Mouse (Mus musculus) spleen, postnatal 10 days (tissue): Measurements from ENCODE around the gene Zfand6.

Source experiments
- DNase-seq, 2 experiments: peaks; one replicate each; pipeline ENCODE4 v3.0.0; 2021 to 2022; ENCODE audit warnings: low spot score in 2 of 2

Gene Zfand6

DNA sequence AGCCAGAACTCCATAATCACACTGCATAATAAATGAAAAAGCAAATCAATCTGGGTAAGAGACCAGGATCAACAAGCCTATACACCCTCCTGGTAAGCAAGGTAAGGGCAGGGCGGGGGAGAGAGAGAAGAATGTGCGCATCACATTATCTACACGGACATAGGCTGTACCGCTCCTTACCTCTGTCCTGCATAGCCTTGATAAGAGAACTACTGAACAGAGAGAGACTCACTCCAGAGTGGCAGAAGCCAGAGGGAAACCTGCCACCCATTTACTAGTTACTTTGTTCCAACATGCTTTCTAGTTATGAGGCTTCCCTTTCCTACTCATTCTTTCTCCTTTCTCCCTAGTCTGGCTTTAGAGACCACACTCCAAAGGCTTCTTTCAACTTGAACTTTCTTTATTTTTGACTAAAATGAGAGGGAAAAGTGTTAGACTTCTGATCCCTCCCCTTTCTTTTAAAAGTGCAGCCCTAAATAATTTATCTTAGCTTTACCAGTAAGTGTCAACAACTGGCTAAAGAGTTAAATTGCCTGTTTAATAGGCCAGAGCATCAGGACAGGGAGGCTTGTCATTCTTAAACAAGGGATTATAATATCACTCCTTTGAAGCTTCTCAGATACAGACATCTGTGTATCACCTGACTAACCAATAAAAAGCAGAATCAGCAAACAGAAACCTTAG, 38.3 kb downstream of the Zfand6 start:
- peak; percentile 37 to 72 for DNase-seq

DNA sequence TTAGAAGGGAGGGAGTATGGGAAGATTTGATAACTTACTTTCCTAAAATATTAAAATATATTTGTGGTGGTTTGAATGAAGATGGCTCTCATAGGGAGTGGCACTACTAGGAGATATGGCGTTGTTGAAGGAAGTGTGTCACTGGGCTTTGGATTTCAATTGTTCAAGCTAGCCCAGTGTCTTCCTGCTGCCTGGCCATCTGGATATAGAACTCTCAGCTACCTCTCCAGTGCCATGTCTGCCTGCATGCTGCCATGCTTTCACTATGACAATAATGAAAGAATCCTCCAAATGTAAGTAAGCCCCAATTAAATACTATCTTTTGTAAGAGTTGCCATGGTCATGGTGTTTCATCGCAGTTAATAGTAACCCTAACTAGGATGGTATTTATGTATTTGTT, 40.7 kb downstream of the Zfand6 start:
- DNase-seq = no peak

DNA sequence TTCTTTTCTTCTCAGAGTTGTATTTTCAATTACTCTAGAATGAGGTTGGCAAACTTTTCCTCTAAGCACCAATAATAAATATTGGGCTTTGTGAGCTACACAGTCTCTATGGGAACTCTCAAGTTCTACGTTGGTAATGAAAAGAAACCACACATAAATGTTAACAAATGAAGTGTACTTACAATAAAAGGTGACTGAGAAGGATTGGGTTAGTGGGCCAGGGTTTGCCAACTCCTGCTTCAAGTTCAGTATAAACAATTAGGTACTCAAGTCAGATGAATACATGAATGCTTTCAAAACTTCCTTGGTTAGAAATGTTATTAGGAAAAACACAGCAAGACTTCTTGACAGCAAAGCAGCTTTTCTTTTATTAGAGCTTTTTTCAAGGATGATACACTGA, 43.5 kb downstream of the Zfand6 start:
- DNase-seq = no peak

DNA sequence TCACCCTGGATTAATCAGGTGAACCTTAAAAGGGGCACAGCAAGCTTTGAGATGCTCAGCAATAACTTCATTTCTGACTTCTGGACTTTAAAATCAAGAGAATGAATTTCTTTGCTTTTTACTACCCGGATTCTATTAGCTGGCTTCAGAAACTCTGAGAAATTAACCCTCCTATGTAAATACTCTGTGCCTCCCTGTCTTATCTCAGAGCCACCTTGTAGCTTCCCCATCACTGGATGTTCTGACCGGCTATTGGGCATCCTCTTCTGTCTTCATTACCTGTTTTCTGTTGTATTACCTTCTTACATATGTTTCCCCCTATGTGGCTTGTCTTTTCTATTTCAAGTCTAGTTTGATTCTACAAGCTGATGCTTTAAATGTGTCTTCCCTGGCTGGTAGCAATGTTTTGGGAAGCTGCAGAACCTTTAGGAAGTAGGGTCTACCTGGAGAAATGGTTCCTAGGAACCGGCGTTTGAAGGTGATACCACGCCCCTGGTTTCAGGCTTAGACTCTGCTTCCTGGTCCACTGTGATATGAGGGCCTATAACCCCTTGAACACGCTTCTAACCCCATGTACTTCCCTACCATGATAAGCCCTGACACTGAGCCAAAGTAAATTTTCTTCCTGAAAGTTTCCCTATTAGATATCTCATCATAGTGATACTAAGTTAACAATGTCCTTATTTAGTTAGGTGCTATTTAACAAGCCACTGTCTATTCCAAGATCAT, 46.3 kb downstream of the Zfand6 start:
- no peak for DNase-seq

DNA sequence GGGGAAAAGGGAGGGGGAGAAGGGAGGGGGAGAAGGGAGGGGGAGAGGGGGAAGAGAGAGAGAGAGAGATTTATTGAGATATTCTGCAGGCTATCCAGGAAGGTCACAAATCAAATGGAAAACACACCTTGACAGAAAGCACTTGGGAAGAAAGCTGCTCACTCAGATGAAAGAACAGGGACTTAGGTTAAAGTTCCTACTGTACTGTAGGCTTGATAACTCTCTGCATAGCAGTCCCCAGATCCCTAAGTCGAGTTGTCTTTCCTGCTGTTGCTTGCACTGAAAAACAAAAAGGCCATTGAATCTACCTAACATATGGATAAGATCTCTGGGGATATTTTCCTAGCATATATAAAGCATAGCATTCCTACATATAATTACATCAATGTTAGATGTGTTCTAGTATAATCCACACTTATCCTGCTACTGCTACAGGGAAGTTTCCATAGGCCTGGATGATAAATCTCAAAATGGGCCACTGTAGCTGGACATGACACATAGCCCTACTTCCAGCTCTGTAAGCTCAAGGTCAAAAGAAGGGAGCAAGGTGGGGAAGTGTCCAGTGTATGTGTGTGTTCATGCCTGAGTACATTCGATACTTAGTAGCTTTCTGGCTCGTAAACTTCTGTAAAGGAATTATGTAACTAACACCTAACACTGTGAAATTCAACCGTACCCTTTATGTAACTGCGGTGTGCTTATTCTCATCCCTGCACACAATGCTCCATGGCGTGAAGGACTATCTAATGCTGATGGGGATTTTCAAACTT, 47.4 kb downstream of the Zfand6 start:
- no peak for DNase-seq

DNA sequence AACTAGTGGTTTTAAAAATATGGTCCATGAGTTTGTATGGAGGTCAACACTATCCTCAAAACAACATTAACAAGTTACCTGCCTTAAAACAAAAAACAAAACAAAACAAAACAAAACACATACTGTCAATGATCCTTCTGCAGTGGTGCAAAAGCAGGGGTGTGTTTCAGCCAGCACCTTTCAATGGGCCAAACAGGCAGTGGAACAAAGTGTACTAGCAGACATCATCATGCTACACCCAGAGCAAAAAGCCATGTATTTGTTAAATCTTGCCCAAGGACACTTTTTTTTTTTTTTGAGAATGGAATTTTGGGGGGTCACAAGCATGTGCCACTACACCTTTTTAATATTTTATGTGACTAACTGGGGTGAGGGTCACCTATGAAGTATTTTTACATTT, 52.8 kb downstream of the Zfand6 start:
- no peak for DNase-seq

DNA sequence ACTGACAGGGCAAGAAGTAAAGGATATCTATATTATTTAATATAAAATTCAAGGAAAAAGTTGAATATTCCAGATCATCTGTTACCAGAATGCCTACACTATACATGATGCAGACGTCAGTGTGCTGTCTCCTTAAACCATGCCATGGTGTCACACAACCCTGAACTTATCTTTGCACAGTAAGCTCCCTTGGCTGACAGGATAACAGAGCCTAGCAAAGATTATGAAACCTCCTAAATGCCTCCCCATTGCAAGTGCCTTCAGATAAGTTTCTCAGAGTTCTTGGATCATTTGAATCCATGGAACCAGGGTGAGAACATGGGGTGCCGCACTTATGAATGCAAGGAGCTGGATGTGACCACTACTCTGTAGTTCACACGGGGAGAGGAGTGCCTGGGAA, 57.9 kb downstream of the Zfand6 start:
- DNase-seq = no peak

DNA sequence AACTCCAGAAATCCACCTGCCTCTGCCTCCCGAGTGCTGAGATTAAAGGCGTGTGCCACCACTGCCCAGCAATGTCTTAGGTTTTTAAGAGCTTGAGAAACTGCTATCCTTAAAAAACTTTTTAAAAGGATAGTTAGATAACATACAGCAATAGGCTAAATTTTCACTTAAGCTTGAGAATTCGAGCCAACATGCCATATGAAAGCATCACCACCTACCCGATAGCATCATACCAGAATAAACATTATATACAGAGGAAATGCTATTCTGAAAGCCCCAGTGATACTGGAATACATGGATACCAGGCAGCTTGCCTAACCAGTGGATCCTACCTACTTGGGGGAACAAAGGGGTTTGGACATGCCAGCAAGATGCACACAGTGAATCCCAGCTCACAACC, 66.0 kb downstream of the Zfand6 start:
- no peak for DNase-seq

DNA sequence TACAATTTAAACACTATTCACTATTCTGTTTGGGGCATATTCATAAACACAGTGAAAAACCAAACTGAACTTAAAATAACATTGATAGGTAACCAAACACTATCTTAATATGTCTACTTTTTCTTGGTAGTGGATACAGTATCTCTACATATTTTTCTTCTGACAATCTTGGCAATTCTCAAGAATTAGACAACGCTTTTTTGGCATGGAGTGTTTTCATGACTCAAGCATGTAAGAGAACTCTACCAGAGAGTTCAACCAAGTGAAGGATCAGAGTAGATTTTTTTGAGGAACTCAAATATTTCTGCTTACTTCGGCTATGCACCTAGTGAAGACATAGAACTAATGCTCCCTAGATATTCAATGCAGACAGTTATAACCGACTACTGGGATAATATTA, 68.8 kb downstream of the Zfand6 start:
- no peak for DNase-seq

DNA sequence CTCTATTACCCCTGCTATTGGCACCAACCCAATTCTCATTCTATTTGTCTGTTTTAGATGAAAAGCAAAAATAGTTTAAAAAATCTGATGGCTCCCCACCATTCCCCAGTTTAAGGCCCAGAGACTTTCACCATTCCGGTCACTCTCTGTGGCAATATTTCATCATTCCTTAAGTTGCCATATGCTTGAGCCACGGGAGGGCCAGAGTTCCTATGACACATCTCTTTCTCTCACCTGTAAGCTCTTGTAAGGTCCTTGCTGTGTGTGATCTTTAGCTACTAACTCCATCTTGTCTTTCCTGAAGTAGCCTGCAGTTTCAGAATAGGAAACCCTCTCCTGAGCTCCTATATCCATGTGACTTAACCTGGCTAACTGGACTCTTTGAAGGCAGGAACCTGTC, 70.8 kb downstream of the Zfand6 start:
- no peak for DNase-seq

DNA sequence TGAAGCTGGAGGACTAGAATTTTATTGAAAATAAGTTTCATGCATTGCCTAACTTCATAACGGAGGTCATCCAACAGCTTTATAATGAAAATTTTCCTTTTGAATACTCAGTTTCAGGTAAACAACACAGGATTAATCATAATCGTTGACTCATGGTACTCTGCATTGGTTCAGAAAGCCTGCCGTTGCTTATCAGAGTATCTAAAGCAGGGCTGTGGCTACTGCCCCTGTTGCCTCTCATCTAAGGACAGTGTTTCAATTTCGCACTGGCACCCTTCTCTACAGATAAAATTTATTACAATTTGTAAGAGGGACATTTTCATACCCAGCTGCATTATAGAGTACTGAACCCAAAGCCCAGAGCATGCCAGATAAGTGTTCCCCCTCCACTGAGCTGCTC, 77.3 kb downstream of the Zfand6 start:
- DNase-seq = no peak

DNA sequence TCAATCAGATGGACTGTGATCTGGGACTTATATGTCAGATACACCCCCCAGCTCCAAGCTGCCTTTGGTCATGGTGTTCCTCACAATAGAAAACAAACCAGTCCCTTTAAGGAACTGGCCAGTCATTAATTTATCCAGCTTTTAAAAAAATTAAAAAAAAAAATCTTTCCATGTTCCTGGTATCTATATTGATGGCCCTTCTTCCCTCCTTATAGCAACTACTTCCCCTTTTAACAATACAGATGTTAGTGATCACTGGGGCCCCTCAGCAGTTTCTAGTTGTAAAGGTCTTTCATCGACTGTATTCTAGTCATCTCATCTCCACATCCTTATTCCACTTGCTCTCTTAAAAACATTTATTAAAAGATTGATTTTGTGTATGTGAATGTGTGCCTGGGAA, 78.2 kb downstream of the Zfand6 start:
- no peak for DNase-seq

DNA sequence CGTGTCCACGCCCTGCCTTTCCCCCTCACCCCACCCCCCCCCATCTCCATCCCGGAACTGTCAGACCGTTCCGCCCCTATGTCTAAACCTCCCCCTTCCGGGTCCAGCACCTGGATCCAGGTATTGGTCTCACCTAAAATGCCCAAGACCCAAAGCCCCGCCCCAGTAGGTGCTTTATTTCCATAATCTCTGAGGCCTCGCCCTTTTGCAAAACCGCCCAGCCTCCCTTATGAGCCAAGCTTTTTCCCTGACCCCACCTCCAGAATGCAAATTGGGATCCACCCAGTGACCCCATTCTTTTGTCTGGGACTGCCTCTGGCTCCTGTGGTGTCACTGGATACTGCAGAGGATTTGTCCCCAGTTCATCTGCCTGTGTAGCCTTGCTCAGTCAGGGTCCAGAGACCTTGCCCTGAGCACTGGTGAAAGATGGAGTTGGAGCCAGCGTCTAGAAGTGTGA, 83.4 kb downstream of the Zfand6 start, which contains the start of gene Fah:
Fah (minus strand) TSS at position 430 of the 457 bp plus-strand sequence.
- no peak for DNase-seq

DNA sequence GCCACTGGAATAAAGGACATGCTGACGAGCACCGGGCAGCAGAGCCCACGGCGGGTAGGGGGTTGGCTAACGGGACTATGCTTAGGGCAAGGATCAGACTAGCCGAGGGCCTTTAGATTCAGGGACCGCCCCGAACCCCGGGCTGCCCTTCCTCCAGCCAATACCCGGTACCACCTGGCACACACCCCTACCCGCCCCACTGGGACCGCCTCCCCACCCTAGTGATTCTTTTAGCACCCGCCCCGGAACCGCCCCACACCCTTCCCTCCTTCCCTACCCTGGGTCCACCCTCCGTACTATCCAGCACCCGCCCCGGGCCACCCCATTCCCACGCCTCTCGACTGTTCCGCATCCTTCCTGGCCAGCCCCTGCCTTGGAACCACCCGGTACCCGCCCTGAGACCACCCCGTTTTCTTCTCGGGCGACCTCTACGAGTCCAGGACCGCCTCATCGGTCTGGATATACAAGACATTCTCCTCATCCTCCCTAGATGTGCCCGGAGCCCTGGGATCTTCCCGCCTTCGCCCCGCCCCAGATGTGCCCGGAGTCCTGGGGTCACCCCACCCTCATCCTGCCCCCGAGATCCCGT, 84.0 kb downstream of the Zfand6 start:
- peak; percentile 52 to 73 for DNase-seq

DNA sequence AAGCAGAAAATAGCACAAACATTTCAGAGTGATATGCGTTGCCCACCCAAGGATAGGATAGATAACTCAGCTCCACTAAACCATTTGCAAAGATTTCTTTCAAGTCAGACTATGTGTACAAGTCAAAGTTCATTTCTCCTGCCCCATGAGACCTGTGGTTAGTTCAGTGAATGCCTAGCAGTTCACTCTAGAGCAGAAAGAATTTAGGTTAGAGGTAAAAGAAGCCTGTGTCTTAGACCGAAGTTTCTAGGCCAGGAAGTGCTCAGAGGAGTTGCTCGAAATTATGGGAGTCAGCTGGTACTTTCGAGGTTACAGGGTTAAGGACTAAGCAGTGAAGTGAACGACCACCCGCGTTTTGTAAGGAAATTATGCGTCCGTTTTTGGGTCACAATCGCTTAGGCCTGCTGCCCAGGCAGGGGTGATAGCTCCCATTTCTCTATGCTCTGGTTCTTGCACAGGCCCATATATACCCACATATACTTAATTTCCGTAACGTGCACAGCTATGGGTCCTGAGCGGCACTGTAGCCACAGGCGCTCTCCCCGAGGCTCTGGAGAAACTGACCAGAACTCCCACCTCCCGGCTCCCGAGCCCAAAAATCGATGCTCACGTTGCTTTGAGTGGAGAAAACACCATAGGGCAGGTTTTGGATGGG, 84.6 kb downstream of the Zfand6 start:
- no peak for DNase-seq

DNA sequence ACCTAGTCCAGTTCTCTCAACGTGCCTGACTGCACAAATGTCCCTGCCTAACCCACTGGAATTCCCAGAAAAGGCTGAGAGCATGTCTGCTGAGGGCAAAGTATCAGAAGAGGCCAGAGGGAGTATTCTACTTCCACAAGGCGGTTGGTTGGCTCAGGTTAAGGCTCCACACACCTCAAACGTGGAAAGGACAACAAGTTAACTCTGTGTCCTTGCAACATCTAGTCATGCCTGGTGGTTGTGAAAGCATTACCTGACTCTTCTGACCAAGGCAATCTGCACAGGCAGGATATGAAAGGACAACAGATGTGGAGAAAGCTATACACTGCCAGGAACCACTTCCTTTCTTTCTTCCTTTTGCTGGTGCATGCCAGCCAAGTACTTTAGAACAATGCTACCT, 85.3 kb downstream of the Zfand6 start:
- DNase-seq = no peak

DNA sequence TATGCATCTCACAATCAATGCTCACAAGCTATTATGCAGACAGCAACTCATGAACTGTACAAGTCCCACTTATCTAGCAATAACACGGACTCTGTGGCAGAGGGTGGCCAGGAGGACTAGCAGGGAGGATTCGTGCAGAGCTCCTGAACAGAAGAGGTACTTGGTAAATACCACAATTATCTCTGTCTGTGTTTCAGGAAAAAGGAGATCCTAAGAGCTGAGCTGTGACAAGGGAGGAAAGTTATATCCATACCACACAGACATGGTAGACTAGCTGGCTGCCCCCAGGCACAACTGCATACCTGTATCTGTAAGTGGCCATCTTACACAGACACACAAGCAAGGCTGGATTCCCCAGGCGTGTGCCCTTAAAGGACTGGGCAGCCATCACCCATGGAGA, 88.4 kb downstream of the Zfand6 start:
- no peak for DNase-seq

DNA sequence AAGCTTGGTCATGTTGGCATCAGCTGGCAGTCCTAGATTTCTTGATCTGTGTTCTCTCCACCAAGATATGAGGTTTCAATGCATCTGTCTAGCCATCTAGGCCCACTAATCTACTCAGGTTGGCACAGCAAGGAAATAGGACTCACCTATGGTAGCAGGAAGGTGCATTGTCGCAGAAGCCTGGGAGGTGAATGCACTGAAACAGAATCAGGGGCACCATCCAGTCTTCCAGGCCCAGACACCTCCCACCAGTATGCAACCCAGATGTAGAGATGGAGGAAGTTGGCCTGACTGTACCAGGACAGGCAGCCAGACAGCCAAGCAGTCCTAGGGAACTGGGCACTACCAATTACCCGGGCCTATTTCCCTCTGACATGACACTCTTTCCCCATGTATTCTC, 89.1 kb downstream of the Zfand6 start:
- DNase-seq = no peak

DNA sequence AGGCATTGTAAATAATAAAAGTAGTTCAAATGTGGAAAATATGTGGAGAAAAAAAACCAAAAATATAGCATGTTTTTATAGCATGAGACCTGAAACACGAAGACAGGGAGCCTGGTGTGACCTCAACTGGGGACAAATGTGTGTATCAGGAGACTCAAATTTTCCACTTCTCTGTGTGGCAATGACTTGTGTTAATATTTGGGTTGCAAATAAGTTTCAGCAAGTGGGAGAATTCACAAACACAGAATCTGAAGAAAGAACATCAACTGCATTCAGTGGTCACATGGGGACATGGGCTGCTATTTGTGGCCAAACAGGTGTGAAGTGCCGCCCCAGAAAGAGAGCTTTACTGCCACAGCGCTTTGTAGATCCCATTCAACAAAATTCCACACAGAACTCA, 93.1 kb downstream of the Zfand6 start:
- no peak for DNase-seq

DNA sequence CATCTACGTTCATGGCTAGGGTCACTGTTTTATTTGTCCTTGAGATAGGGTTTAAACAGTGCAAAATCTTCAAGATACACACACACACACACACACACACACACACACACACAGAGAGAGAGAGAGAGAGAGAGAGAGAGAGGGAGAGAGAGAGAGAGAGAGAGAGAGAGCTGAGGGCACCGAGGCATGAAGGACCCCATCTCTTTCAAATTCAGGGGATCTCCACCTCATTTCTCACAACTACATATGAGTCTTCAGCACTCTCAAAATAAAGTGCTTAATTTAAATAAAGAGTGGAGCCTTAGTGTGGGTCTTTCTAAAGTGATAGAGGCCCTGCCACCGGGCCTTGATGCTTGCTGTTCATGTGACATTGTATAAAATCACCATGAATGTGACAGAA, 93.8 kb downstream of the Zfand6 start:
- no peak for DNase-seq

DNA sequence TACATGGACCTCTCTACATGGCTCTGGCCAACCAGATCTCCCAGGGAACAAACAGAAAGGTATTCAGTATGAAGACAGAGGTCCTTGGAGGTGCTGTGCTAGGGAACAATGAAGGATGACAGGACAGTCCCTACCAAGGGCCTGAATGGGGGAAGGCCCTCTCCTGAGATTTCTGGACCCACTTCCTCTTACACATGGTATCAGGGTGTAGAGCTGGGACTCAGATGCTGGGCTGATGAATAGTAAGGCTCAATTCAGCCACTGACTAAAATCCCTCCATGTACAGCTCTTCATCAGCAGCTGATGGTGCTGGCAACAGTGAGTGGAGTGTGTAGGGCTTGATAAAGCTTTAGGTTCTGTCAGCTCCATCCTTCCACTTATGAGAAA, 94.8 kb downstream of the Zfand6 start:
- DNase-seq = no peak
